Mouse (Mus musculus): ENCODE measurements at regions not wholly inside any gene's neighbourhood (a gene's known extent, or its start where the extent isn't known, plus 50 kb on each side); places are given as distances from the start of the nearest gene placed in this dataset.

GRCm38 (mm10) chr7:70431712-70432111, 65.2 kb upstream of the Nr2f2 start:
- Histone ChIP-seq H3K4me3 (no peak overlapping the region), H3K27ac (no peak overlapping the region)
- intact Hi-C loops (cut with DNase I) = no loop called here
- no peak for TF ChIP-seq CTCF (IDR thresholded peaks at IDR 0.05)
- no peak for DNase-seq

- no peak overlapping the region for H3K27ac ChIP-seq
- intact Hi-C loops (cut with DNase I) = no loop called here
Measured at GRCm38 (mm10) chr7:70429326-70429725, 62.8 kb upstream of the Nr2f2 start.

GRCm38 (mm10) chr7:70424231-70424620, 57.7 kb upstream of the Nr2f2 start:
- no peak for DNase-seq
- no peak for TF ChIP-seq CTCF (IDR thresholded peaks at IDR 0.05)
- intact Hi-C loops (cut with DNase I) = no loop called here
- Histone ChIP-seq H3K27ac (no peak overlapping the region), H3K4me3 (no peak overlapping the region)

More at GRCm38 (mm10) chr7:70429326-70429725, 62.8 kb upstream of the Nr2f2 start:
- DNase-seq = no peak
- no peak overlapping the region for H3K4me3 ChIP-seq
- no peak for TF ChIP-seq CTCF (IDR thresholded peaks at IDR 0.05)

- no peak overlapping the region for H3K27ac ChIP-seq
- no peak for DNase-seq
- H3K4me3 ChIP-seq = no peak overlapping the region
- intact Hi-C loops (cut with DNase I) = no loop called here
- TF ChIP-seq CTCF (IDR thresholded peaks at IDR 0.05) = no peak
Measured at GRCm38 (mm10) chr7:70423524-70424230, 57.1 kb upstream of the Nr2f2 start.

GRCm38 (mm10) chr7:70416185-70416941, 49.8 kb upstream of the Nr2f2 start:
- no peak for TF ChIP-seq CTCF (IDR thresholded peaks at IDR 0.05)
- Histone ChIP-seq H3K27ac (no peak overlapping the region), H3K4me3 (no peak overlapping the region)
- intact Hi-C loops (cut with DNase I) = no loop called here
- DNase-seq = no peak
